Mouse (Mus musculus): ENCODE results near the gene Tmem217.

- TF ChIP-seq POLR2A (IDR thresholded peaks at IDR 0.05; ENCODE audit: insufficient read depth, low read length): no peak
- TF ChIP-seq CTCF (IDR thresholded peaks at IDR 0.05; ENCODE audit: low read depth, low read length): no peak
- no peak for TF ChIP-seq EP300 (IDR thresholded peaks at IDR 0.05; ENCODE audit: insufficient read depth, low read depth, low read length)
Measured at GRCm38 (mm10) chr17:29584306-29584705, 32.1 kb upstream of the Tmem217 start.

Data from ES-Bruce4 (cell line).